Mouse (Mus musculus) thymus, adult 2 months (tissue): ENCODE measurements around the gene Gm2888. TPM values are rescaled to one million over a fixed set of nuclear protein-coding genes. Genes with fewer than 3 reads are reported as not detected.
"Not testable (repeated sequence)": the region's sequence is repeated elsewhere in the genome, so short reads cannot be mapped to it uniquely, and the experiment has no call there.

ENCODE experiments used
- DNase-seq: peaks from one replicate; pipeline ENCODE4 v3.0.0; 2021
- H3K27ac ChIP-seq: fragments of 200-500 bp; 2 replicates; pipeline ENCODE4 v1.5.1; 2012; ENCODE audit warnings: low read length, control low read depth; ENCODE audit not compliant: control insufficient read depth, insufficient read depth
- H3K27me3 ChIP-seq: fragments of 200-500 bp; 2 replicates; pipeline ENCODE4 v1.6.1; 2012; ENCODE audit warnings: mild to moderate bottlenecking, low read length, moderate library complexity, mixed read lengths; ENCODE audit not compliant: control insufficient read depth, insufficient read depth
- H3K36me3 ChIP-seq: fragments of 200-500 bp; 2 replicates; pipeline ENCODE4 v1.6.1; 2012; ENCODE audit warnings: mild to moderate bottlenecking, low read length, moderate library complexity; ENCODE audit not compliant: control insufficient read depth, insufficient read depth
- H3K4me1 ChIP-seq: fragments of 200-500 bp; replicated peaks from 2 replicates; pipeline ENCODE4 v1.6.1; 2012; ENCODE audit warnings: low read length; ENCODE audit not compliant: control insufficient read depth, insufficient read depth
- H3K4me3 ChIP-seq: fragments of 200-500 bp; 2 replicates; pipeline ENCODE4 v1.5.1; 2012; ENCODE audit warnings: mild to moderate bottlenecking, low read length, control low read depth, moderate library complexity; ENCODE audit not compliant: control insufficient read depth, insufficient read depth
- WGBS: fragments of 180-500 bp; shearing (Covaris S2); methylation state at CpG from one replicate; pipeline ENCODE4 v1.1.7; 2018; 5-methylcytosine and 5-hydroxymethylcytosine counted together
- polyA plus RNA-seq: library from polyadenylated mRNA; depleted of rRNA; stranded (reverse); fragments of >200 nt; gene quantifications from 2 replicates; pipeline ENCODE4 v1.2.3, GENCODE M21; 2012; rRNA removed

Gene Gm2888
- polyA plus RNA-seq, result not detected in 2 replicates

- H3K27ac ChIP-seq, DNase-seq, H3K4me1 ChIP-seq, H3K4me3 ChIP-seq, H3K36me3 ChIP-seq, H3K27me3 ChIP-seq: not testable (repeated sequence)
- WGBS, result 91% methylated on average over 3 of the region's 3 CpGs
Measured at GRCm38 (mm10) chr14:3029702-3030101, at the start of gene Gm2888. Gm2888 (plus strand) TSS chr14:3030002.

- H3K4me1 ChIP-seq, H3K27me3 ChIP-seq, H3K4me3 ChIP-seq, H3K27ac ChIP-seq, H3K36me3 ChIP-seq, DNase-seq: not testable (repeated sequence)
- 5% methylated on average over 31 of the region's 40 CpGs for WGBS
Measured at GRCm38 (mm10) chr14:3048727-3049512, 19.1 kb downstream of the Gm2888 start, which contains the start of gene Gm2897. Gm2897 (plus strand) TSS chr14:3049285.

GRCm38 (mm10) chr14:3049513-3049800, 19.7 kb downstream of the Gm2888 start:
- not testable (repeated sequence) for H3K27me3 ChIP-seq, H3K27ac ChIP-seq, H3K4me1 ChIP-seq, H3K36me3 ChIP-seq, H3K4me3 ChIP-seq, DNase-seq
- WGBS, result 4% methylated on average over 20 of the region's 20 CpGs

- not testable (repeated sequence) for H3K36me3 ChIP-seq, H3K4me3 ChIP-seq, H3K27me3 ChIP-seq, H3K4me1 ChIP-seq, H3K27ac ChIP-seq, DNase-seq
- 6% methylated on average over 5 of the region's 8 CpGs for WGBS
Measured at GRCm38 (mm10) chr14:3050087-3050486, 20.3 kb downstream of the Gm2888 start.

Other genes with a start within 250 kb of the Gm2888 start
- 0.16 TPM in 1 of 2 replicates, not detected in the other for gene Gm2897, start 19.3 kb downstream of the Gm2888 start, polyA plus RNA-seq
- 0.14 TPM in 1 of 2 replicates, not detected in the other for gene Gm10340, start 104.0 kb downstream of the Gm2888 start, polyA plus RNA-seq
- not detected in 2 replicates for gene Gm5795, start 158.3 kb downstream of the Gm2888 start, polyA plus RNA-seq
- gene D830030K20Rik, start 178.5 kb downstream of the Gm2888 start, polyA plus RNA-seq, result 0.07 TPM in 1 of 2 replicates, not detected in the other